Mouse (Mus musculus): ENCODE results near the gene Lsm12. TPM values are rescaled to one million over a fixed set of nuclear protein-coding genes. Genes with fewer than 3 reads are reported as not detected.
A peak's percentile ranks its signal among the peaks of the same experiment; 100 is the strongest.

Gene Lsm12
- polyA plus RNA-seq, 1 experiment from 2014 or later: 89.9 TPM

- H3K27ac ChIP-seq (ENCODE audit: low read depth): no peak overlapping the region
- H3K27me3 ChIP-seq (replicated peaks; ENCODE audit: control insufficient read depth, insufficient read depth, low read length): 0 out of 2 replicates have a peak, but pooled peaks cover 3% of the 10 kb centered on the region
- no peaks in the 10 kb centered on the region for H3K9me3 ChIP-seq (ENCODE audit: control insufficient read depth, low read length)
- no peak overlapping the region for H3K4me3 ChIP-seq (ENCODE audit: low read depth, low read length)
- WGBS: under 1% methylated on average over 18 of the region's 18 CpGs
- H3K4me1 ChIP-seq (replicated peaks; ENCODE audit: control insufficient read depth, insufficient read depth, low read length): 0 out of 2 replicates have a peak, but pooled peaks cover 3% of the 10 kb centered on the region
- H3K36me3 ChIP-seq (ENCODE audit: control insufficient read depth, insufficient read depth, low read length): no peaks in the 10 kb centered on the region
- ATAC-seq (replicated peaks; ENCODE audit: low FRiP score, low TSS enrichment, low read depth) (peak; percentile 45; the same call in 1 of the 2 replicates), DNase-seq (ENCODE audit: low spot score) (peak; percentile 81)
- H3K4me2 ChIP-seq (ENCODE audit: low read length): peak overlapping the region; percentile 51
- peak overlapping the region; percentile 18; the same call in 1 of the 2 replicates for H3K9ac ChIP-seq (ENCODE audit: low read length)
Observed at GRCm38 (mm10) chr11:102138447-102138740, 46.7 kb downstream of the Lsm12 start.

- Histone ChIP-seq H3K4me1 (replicated peaks; ENCODE audit: control insufficient read depth, insufficient read depth, low read length) (0 out of 2 replicates have a peak, but pooled peaks cover 3% of the 10 kb centered on the region), H3K27me3 (replicated peaks; ENCODE audit: control insufficient read depth, insufficient read depth, low read length) (0 out of 2 replicates have a peak, but pooled peaks cover 3% of the 10 kb centered on the region), H3K9me3 (ENCODE audit: control insufficient read depth, low read length) (no peaks in the 10 kb centered on the region), H3K27ac (ENCODE audit: low read depth) (no peak overlapping the region), H3K36me3 (ENCODE audit: control insufficient read depth, insufficient read depth, low read length) (no peaks in the 10 kb centered on the region), H3K4me2 (ENCODE audit: low read length) (peak overlapping the region; percentile 51), H3K4me3 (ENCODE audit: low read depth, low read length) (no peak overlapping the region), H3K9ac (ENCODE audit: low read length) (peak overlapping the region; percentile 18; the same call in 1 of the 2 replicates)
- no peak for ATAC-seq (replicated peaks; ENCODE audit: low FRiP score, low TSS enrichment, low read depth)
- DNase-seq (ENCODE audit: low spot score): no peak
- 42% methylated on average over 13 of the region's 13 CpGs for WGBS
Observed at GRCm38 (mm10) chr11:102137625-102138446, 47.3 kb downstream of the Lsm12 start.

- 27% methylated on average over 4 of the region's 4 CpGs for WGBS
- no peak overlapping the region for H3K4me2 ChIP-seq (ENCODE audit: low read length)
- H3K27ac ChIP-seq (ENCODE audit: low read depth): no peak overlapping the region
- ATAC-seq (replicated peaks; ENCODE audit: low FRiP score, low TSS enrichment, low read depth): no peak
- no peaks in the 10 kb centered on the region for H3K9me3 ChIP-seq (ENCODE audit: control insufficient read depth, low read length)
- 0 out of 2 replicates have a peak, but pooled peaks cover 3% of the 10 kb centered on the region for H3K27me3 ChIP-seq (replicated peaks; ENCODE audit: control insufficient read depth, insufficient read depth, low read length)
- H3K9ac ChIP-seq (ENCODE audit: low read length): no peak overlapping the region
- 0 out of 2 replicates have a peak, but pooled peaks cover 3% of the 10 kb centered on the region for H3K4me1 ChIP-seq (replicated peaks; ENCODE audit: control insufficient read depth, insufficient read depth, low read length)
- no peaks in the 10 kb centered on the region for H3K36me3 ChIP-seq (ENCODE audit: control insufficient read depth, insufficient read depth, low read length)
- H3K4me3 ChIP-seq (ENCODE audit: low read depth, low read length): no peak overlapping the region
- DNase-seq (ENCODE audit: low spot score): no peak
Observed at GRCm38 (mm10) chr11:102134516-102134915, 50.6 kb downstream of the Lsm12 start.

- ATAC-seq (replicated peaks; ENCODE audit: low FRiP score, low TSS enrichment, low read depth) (no peak), DNase-seq (ENCODE audit: low spot score) (no peak)
- H3K27me3 ChIP-seq (replicated peaks; ENCODE audit: control insufficient read depth, insufficient read depth, low read length): no peaks in the 10 kb centered on the region
- 79% methylated on average over 6 of the region's 6 CpGs for WGBS
- H3K4me2 ChIP-seq (ENCODE audit: low read length): no peak overlapping the region
- H3K9ac ChIP-seq (ENCODE audit: low read length): no peak overlapping the region
- no peak overlapping the region for H3K27ac ChIP-seq (ENCODE audit: low read depth)
- H3K4me1 ChIP-seq (replicated peaks; ENCODE audit: control insufficient read depth, insufficient read depth, low read length): no peaks in the 10 kb centered on the region
- no peaks in the 10 kb centered on the region for H3K9me3 ChIP-seq (ENCODE audit: control insufficient read depth, low read length)
- no peaks in the 10 kb centered on the region for H3K36me3 ChIP-seq (ENCODE audit: control insufficient read depth, insufficient read depth, low read length)
- H3K4me3 ChIP-seq (ENCODE audit: low read depth, low read length): no peak overlapping the region
Observed at GRCm38 (mm10) chr11:102117386-102117785, 67.7 kb downstream of the Lsm12 start.

- no peak for ATAC-seq (replicated peaks; ENCODE audit: low FRiP score, low TSS enrichment, low read depth)
- H3K9ac ChIP-seq (ENCODE audit: low read length): no peak overlapping the region
- no peaks in the 10 kb centered on the region for H3K4me1 ChIP-seq (replicated peaks; ENCODE audit: control insufficient read depth, insufficient read depth, low read length)
- 62% methylated on average over 8 of the region's 8 CpGs for WGBS
- no peak for DNase-seq (ENCODE audit: low spot score)
- no peaks in the 10 kb centered on the region for H3K27me3 ChIP-seq (replicated peaks; ENCODE audit: control insufficient read depth, insufficient read depth, low read length)
- no peak overlapping the region for H3K4me2 ChIP-seq (ENCODE audit: low read length)
- H3K9me3 ChIP-seq (ENCODE audit: control insufficient read depth, low read length): no peaks in the 10 kb centered on the region
- no peak overlapping the region for H3K27ac ChIP-seq (ENCODE audit: low read depth)
- H3K4me3 ChIP-seq (ENCODE audit: low read depth, low read length): no peak overlapping the region
- no peaks in the 10 kb centered on the region for H3K36me3 ChIP-seq (ENCODE audit: control insufficient read depth, insufficient read depth, low read length)
Observed at GRCm38 (mm10) chr11:102116241-102116640, 68.9 kb downstream of the Lsm12 start.

Small RNAs within 50 kb of the gene (microRNA-seq; reads per million reads assigned to microRNA genes)
- gene Mir8101: 0.59 reads per million

Other genes with a start within 250 kb of the Lsm12 start
- not detected in 2 replicates for gene Sost, start 218.3 kb downstream of the Lsm12 start, polyA plus RNA-seq (2014; fragmentation: Nextera tagmentation; extraction: Ambion mirVana)
- gene Cfap97d1, start 201.0 kb downstream of the Lsm12 start, polyA plus RNA-seq (2014; fragmentation: Nextera tagmentation; extraction: Ambion mirVana): not detected in 2 replicates
- 25.3 and 27.0 TPM in 2 replicates for gene Dusp3, start 198.3 kb downstream of the Lsm12 start, polyA plus RNA-seq (2014; fragmentation: Nextera tagmentation; extraction: Ambion mirVana)
- 11.0 and 12.2 TPM in 2 replicates for gene Mpp3, start 156.8 kb downstream of the Lsm12 start, polyA plus RNA-seq (2014; fragmentation: Nextera tagmentation; extraction: Ambion mirVana)
- 0.31 and 0.51 TPM in 2 replicates for gene Cd300lg, start 143.8 kb downstream of the Lsm12 start, polyA plus RNA-seq (2014; fragmentation: Nextera tagmentation; extraction: Ambion mirVana)
- 7.0 TPM in 2 replicates for gene Mpp2, start 96.8 kb downstream of the Lsm12 start, polyA plus RNA-seq (2014; fragmentation: Nextera tagmentation; extraction: Ambion mirVana)
- 2.0 TPM in 1 of 2 replicates, not detected in the other for gene Ppy, start 84.0 kb downstream of the Lsm12 start, polyA plus RNA-seq (2014; fragmentation: Nextera tagmentation; extraction: Ambion mirVana)
- gene Pyy, start 77.5 kb downstream of the Lsm12 start, polyA plus RNA-seq (2014; fragmentation: Nextera tagmentation; extraction: Ambion mirVana): 41.5 TPM in 1 of 2 replicates, not detected in the other
- gene Nags, start 39.8 kb downstream of the Lsm12 start, polyA plus RNA-seq (2014; fragmentation: Nextera tagmentation; extraction: Ambion mirVana): 1.7 and 3.4 TPM in 2 replicates
- 22.6 and 27.1 TPM in 2 replicates for gene Tmem101, start 28.9 kb downstream of the Lsm12 start, polyA plus RNA-seq (2014; fragmentation: Nextera tagmentation; extraction: Ambion mirVana)
- gene G6pc3, start 4.3 kb upstream of the Lsm12 start, polyA plus RNA-seq (2014; fragmentation: Nextera tagmentation; extraction: Ambion mirVana): 36.0 and 37.4 TPM in 2 replicates
- gene Hdac5, start 44.9 kb upstream of the Lsm12 start, polyA plus RNA-seq (2014; fragmentation: Nextera tagmentation; extraction: Ambion mirVana): 45.4 and 53.2 TPM in 2 replicates
- gene BC030867, start 63.6 kb upstream of the Lsm12 start, polyA plus RNA-seq (2014; fragmentation: Nextera tagmentation; extraction: Ambion mirVana): 16.5 and 16.6 TPM in 2 replicates
- 0.08 and 0.16 TPM in 2 replicates for gene Asb16, start 83.4 kb upstream of the Lsm12 start, polyA plus RNA-seq (2014; fragmentation: Nextera tagmentation; extraction: Ambion mirVana)
- gene Tmub2, start 99.6 kb upstream of the Lsm12 start, polyA plus RNA-seq (2014; fragmentation: Nextera tagmentation; extraction: Ambion mirVana): 50.5 and 55.5 TPM in 2 replicates
- 17.5 and 18.1 TPM in 2 replicates for gene Atxn7l3, start 111.3 kb upstream of the Lsm12 start, polyA plus RNA-seq (2014; fragmentation: Nextera tagmentation; extraction: Ambion mirVana)
- gene Ubtf, start 134.4 kb upstream of the Lsm12 start, polyA plus RNA-seq (2014; fragmentation: Nextera tagmentation; extraction: Ambion mirVana): 85.5 and 86.0 TPM in 2 replicates
- gene Slc4a1, start 180.9 kb upstream of the Lsm12 start, polyA plus RNA-seq (2014; fragmentation: Nextera tagmentation; extraction: Ambion mirVana): 1.8 and 2.8 TPM in 2 replicates
- 7.6 and 10.0 TPM in 2 replicates for gene Rundc3a, start 208.1 kb upstream of the Lsm12 start, polyA plus RNA-seq (2014; fragmentation: Nextera tagmentation; extraction: Ambion mirVana)
- gene Slc25a39, start 222.7 kb upstream of the Lsm12 start, polyA plus RNA-seq (2014; fragmentation: Nextera tagmentation; extraction: Ambion mirVana): 281 and 296 TPM in 2 replicates
- gene Grn, start 245.0 kb upstream of the Lsm12 start, polyA plus RNA-seq (2014; fragmentation: Nextera tagmentation; extraction: Ambion mirVana): 115 and 116 TPM in 2 replicates